Mouse (Mus musculus) regulatory T cell (primary cell): ENCODE measurements around the gene Agfg1.

ENCODE experiments used
- in situ Hi-C: fragments of 300-600 bp; cut with MboI, MseI; formaldehyde crosslinking; loops from one replicate; pipeline ENCODE4 v1.15.1; 2025; ENCODE audit warnings: high pct_unique_total_duplicates

Gene Agfg1

DNA sequence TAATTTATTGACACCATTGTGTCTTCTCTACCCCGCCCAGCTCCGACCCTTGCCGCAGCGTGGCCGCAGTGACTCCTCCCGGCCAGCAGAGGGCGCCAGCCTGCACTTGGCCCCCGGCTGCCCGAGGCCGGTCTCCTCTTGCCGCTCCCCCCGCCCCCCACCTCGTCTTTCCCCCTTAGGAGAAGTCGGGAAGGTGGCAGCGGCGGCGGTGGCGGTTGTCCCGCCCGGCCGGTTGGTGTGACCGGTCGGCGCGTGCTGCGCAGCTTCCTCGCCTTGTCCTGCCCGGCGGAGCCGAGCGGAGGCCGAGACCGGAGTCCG lies at the start of gene Agfg1:
Gene Agfg1 (plus strand): TSS at position 188 of the 318 bp plus-strand sequence.
- in situ Hi-C loops = no loop called here

DNA sequence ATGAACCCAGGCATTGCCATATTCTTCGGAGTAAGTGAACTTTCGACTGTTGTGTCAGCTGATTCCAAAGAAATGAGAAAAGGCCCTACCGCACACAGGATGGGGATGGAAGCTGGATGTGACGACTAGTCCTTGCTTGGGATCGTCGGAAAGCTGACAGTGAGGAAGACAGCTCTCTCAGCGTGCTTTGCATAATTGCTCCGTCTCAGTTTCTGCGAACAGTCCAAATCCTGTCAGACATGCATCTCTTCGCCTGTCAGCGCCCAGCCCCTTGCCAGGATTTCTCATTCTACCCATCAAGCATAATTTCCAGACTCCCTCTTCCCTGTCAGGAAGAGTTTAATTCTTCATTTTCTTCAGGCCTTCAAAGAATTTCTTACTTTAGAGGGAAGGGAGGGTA lies 48.2 kb upstream of the Agfg1 start:
- in situ Hi-C loops = loop anchor here (5.0 kb wide), 1 partner anchor 41 kb away; no protein-coding TSS in a partner anchor

DNA sequence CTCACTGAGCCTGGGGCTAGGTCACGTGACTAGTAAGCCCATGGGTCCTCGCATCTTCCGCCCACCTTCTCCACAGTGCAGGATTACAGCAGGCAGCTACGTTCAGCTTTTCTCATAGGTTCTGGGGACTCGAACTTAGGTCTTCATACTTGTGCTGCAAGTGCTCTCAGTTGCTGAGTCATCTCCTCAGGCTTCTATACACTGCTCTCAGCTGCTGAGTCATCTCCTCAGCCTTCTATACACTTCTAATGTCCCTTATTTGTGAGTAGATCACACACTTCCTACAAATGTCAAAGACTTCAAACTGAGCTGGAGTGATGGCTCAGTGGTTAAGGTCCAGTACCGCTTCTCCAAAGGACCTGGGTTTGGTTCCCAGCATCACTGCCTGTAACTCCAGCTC lies 47.0 kb upstream of the Agfg1 start:
- in situ Hi-C loops = loop anchor here (5.0 kb wide), 1 partner anchor 40 kb away; no protein-coding TSS in a partner anchor

DNA sequence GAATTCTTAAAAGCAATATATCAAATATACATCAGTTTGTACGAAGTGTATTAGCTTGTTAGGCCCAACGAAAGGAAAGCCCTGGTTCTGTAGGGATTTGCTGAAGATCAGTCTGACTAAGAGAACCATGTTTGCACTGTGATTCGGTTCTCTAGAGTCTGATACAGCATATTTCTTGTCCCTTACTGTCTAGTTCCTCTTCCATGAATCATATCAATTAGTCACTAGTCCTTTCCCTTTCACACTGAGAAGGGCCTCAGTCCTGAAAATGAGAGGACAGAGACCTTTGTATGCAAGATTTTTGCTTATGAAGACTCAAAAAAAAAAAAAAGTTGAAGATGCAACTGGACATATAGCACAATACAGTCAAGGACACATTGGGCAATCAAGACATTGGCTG lies 46.2 kb upstream of the Agfg1 start:
- in situ Hi-C loops = loop anchor here (5.0 kb wide), 1 partner anchor 39 kb away; no protein-coding TSS in a partner anchor

DNA sequence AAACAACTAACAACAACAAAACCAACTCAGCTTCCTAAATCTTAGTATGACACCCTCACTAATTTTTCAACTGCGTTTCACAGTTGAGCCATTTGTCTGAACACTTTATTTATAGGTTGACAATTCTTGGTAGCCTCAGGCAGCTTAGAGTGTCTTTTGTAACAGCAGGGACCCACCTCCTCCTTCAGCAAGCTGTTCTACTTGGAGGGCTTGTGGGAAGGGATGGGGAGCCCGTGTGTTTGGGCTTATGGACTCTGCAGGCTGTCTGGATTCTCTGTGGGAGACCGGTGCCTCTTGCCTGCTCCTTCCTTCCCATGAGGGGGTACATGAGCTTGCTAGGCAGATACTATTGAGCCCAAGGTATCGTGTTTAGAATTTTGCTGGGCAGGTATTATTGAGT lies 45.3 kb upstream of the Agfg1 start:
- in situ Hi-C loops = loop anchor here (5.0 kb wide), 1 partner anchor 38 kb away; no protein-coding TSS in a partner anchor

DNA sequence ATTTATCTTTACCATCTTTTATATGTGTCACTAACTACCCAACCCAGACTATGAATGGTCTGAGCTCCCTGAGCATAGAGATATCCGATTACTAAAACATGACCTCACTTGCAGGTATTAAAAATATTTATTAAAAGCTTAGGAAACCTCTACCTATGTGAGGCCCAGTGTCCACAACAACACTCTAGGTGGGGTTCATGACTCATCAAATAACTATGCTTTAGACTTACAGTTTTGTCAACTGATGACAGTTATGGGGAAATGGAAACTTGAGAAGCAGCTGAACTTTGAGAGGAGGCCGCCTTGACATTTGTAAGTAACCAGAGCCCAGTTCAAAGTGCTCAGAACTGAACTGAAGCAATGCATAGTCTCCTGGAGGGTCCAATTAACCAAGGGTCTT lies 44.1 kb upstream of the Agfg1 start:
- in situ Hi-C loops = no loop called here

DNA sequence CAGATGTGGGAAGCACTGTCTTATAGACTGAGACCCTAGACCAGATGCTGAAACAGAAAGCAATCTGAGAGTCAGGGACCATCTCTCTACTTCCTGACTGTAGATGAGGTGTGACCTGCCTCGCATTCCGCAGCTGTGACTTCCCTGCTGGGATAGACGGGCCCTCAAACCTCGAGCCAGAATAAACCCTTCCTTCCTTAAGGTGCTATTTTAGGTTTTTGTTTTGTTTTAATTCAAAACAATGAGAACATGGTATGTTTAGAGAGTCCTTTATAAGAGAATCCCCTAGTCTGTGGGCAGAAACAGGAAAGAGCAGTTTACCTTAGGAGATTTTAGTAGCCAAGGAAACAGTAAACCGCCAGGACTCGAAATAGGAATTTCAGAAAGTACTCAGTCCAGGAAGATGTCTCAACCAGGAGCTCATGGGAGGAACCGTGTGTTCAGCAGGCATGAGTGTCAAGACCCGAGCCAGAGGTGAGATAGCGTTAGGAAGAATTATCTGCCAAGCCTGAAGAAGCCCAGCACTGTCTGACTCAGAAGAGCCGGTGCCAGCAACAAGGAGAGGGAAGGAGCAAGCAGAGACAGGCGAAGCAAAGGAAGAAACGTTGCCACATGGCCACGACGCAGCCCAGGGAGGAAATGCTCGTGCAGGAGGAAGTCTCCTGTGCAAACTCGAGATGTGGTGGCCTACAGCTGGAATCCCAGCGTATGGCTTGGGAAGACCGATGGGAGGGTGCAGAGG lies 43.4 kb upstream of the Agfg1 start:
- in situ Hi-C loops = no loop called here

DNA sequence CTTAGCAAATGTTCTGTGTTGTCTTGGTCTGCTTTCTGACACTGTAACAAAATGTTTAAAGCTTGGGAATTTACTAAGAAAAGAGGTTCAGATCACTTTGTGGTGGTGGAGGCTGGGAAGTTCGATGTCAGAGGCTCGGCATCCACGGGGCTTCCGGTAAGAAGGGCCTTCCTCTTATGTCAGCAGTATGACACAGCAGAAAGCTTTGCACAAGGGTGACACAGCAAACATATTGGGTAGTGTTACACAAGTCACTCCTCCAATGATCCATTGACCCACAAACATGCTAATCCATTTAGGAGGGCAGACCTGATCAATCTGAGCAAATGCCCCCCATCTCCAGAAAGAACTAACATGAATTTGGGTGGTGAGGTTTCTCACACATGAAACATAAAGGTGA lies 42.2 kb upstream of the Agfg1 start:
- in situ Hi-C loops = no loop called here

DNA sequence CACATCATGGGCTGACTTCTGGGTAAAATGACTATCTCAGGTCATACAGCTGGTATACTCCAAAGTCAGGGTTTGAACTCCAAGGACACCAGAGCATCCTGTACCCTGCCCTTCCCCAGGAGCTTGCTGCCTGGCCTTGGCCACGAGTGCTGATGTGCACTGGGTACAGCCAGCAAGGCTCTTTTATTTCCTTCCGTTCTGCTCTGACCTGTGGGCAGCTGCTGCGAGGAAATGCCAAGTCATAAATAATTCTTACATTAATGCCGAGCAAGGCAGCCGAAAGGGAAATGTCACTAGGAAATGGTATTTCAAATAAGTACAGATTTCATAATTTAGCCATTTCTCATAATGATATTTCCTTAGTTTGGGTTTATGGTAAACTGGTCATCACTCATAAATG lies 41.0 kb upstream of the Agfg1 start:
- in situ Hi-C loops = no loop called here

DNA sequence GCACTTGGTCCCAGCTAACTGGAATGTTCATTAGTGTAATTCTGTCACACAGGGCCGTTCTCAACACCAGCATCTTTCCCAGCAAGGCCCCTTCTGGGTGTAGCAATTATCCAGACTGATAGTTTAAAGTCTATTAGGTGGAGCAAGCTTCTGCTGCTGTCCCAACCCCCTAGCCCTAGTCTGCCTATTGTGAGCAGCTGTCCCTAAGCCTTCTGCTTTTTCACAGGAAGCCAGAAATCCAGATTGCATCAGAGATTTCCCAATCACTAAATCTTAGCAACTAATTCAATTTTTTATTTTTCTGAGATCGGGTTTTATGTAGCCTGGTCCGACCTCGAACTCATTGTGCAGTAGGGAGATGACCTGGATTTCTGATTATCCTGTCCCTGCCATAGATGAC lies 40.4 kb upstream of the Agfg1 start:
- in situ Hi-C loops = no loop called here

DNA sequence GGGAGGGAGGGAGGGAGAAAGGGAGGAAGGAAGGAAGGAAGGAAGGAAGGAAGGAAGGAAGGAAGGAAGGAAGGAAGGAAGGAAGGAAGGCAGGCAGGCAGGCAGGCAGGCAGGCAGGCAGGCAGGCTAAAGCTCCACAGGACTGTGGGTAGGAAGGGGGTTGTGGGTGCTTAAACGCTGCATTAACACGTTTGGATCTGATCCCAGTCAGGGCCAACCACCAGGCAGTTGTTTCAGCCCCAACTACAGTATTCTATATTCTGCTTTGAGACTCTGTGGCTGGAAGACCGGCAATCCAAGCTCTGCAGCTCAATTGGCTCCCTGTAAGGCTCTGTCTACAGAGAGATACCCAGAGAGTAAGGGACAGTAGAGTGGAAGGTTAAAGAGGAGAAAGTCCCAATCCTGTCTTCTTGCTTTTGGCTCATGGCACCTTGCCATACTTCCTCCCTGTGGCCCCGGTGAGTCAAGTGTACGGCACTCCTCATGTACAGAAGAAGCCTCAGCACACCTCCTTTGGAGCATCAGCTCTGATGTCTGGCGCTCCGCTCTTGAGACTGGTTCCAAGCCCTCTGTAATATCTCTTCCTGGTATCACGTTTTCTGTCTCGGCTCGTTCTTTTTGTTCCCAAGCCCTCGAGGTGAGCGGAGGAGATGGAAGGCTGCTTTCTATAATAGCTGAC lies 38.0 kb upstream of the Agfg1 start:
- in situ Hi-C loops = no loop called here

DNA sequence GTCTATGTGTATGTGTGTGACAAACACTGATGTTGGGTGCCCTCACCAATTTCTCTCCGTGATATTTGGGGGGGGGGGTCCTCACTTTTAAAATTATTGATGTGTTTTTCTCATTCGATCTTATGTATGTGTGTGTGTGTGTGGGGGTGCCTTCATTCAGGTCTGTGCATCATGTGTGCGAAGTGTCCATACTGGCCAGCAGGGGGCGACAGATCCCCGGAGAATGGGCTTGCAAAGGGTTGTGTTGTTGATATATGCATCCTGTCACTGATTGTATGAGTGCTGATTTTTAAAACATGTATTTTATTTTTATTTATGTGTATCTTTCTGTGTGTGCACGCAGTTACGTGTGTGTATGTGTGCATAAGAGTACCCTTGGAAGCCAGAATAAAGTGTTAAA lies 35.7 kb upstream of the Agfg1 start:
- in situ Hi-C loops = no loop called here

DNA sequence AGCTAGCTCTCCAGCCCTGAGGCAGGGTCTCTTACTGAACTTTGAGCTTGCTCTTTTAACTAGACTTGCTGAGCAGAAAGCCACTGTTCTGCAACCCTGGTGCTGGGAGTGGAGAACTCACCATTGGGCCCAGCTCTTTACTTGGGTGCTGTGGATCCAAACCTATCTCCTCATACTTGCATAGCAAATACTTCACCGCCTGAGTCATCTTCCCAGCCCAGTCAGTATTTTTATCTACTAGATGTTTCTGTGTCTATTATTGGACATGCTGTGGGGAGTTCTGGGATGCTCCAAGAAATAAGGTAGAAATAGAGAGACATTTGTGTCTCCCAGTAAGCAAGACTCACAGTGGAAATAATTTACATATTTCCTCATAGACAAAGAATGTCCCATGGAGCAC lies 35.2 kb upstream of the Agfg1 start:
- in situ Hi-C loops = no loop called here

DNA sequence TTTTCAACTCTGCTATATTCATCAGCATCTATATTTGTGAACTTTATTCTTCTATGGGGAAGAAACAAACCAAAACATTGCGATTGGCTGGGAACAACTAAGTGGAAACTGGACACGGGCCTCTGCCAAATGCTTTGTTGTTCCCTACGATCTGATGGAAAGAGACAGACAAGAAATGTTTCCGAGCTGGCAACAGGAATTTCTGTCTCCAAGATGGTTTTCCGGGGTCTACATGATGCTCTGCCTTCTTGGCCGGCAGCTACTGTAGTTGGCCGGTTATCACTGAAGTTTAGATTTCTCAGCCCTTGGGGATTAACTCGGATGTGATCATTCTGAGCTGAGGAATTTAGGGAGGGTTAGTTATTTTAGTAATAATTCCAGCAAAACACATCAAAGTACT lies 32.9 kb upstream of the Agfg1 start:
- in situ Hi-C loops = no loop called here

DNA sequence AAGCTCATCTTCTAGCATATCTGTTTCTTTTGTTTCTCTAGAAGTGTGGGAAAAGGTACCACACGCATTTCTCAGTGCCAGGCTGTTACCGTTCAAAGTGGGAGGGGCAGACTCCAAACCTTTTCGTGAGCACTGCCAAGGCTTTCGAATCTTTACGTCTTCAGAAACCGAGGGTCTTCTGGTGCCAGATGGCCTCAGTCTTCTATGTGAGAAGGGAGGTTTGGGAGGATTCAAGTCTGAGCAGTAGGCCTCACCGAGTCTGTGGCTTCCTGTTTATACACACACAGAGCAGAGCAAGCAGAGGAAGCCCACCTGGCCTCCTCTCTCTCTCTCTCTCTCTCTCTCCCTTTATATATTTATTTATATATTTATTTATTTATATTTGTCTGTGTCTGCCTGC lies 32.1 kb upstream of the Agfg1 start:
- in situ Hi-C loops = no loop called here

DNA sequence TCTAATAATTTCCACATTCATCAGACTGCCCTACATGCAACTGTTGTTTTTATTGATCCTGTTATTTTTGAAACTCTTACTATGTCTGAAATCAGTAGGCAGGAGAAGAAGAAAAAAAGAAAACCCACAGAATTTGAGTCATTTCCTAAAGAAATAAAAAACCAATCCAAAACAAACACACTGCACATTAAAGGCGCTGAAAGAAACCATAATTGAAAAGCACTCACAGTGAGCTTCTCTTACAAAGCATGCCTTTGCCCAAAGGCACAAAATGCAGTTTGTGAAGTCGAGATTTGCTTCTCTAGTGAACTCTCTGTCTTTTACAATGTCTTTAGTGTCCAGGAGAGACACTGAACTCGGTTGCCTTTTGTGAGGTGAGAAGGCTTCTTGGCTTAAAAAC lies 30.7 kb upstream of the Agfg1 start:
- in situ Hi-C loops = no loop called here

DNA sequence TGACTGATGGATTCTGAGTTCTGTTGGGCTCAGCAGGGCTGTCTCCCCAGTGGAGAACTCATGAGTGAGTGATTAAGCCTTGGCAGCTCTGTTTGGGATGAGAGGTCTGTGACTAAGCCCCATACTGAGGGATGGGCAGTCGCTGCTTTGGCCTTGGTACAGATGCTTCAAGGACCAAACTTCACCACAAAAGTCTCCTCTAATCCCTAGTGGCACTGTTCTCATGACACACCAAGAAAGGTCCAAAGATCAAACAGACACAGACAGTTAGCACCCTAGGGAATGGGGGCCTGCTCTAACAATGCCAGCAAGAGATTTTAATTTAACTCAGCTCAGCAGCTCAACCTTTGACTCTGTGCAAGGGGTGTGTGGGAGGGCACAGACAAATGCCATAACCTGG lies 27.5 kb upstream of the Agfg1 start:
- in situ Hi-C loops = no loop called here

DNA sequence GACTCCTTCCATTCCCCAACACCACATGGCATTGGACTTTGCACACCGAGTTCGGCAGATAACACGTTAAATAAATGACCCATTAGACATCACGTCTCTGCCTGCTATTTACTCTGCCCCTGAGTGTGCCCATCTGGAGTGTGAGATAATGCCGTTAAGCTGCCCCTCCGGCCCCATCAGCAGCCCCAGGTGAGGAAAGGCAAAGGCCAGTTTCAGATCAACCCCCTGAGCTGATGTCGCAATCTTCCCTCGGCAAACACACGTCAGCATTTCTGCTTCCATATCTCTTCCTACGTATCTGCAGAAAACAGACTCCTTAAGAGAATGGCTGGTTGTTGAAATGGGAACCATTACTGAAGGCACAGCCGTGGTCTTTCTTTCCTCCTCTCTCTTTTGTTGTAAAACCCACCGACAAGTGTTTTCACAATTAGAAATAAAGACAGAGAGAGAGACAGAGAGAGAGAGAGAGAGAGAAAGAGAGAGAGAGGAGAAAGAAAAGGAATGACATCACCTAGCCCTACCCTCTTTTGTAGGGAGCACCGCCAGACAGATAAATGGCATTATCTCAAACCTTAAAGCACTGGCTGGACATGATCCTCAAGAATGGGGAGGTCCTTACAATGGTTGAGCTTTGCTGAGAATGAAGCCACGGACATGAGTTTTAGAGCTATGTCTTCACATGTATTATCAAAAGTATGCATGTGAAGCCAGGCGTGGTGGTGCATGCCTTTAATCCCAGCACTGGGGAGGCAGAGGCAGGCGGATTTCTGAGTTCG lies 23.2 kb upstream of the Agfg1 start:
- in situ Hi-C loops = no loop called here

DNA sequence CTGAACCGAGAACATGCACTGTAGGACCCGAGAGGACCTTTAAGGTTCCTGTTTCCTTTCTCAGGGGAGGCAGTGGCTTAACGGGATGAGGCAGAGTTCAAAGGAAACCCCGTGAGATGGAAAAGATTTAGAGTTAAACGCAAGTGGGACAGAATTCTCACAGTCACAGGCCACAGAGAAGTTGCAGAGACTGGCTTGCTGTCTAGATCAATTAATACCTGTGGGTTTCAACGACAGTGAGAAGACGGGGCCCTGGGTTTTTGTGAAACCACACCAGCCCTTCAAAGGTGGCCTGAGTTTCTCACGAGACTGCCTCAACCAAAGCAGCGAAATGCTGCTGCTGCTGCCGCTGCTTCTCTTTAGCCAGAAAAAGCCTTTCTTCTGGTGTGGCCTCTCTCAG lies 19.9 kb upstream of the Agfg1 start:
- in situ Hi-C loops = no loop called here

DNA sequence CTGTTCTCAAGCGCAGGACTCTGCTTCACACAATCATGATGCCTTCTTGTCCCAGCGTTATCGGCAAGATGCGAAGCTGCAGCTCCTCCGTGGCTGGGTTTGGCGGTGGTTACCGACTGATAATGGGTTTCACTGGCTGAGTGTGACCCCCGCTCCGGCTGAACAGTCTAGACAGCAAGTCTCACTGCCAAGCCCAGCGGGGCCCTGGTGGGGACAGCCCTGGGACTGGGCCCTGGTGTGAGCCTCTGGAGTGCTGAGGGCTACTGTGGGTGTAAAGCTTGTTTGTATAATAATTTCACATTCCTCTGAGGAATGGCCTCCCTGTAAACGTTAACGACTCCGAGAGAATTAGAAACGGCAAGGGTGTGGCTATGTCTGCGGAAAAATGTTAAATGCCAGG lies 19.1 kb upstream of the Agfg1 start:
- in situ Hi-C loops = no loop called here

DNA sequence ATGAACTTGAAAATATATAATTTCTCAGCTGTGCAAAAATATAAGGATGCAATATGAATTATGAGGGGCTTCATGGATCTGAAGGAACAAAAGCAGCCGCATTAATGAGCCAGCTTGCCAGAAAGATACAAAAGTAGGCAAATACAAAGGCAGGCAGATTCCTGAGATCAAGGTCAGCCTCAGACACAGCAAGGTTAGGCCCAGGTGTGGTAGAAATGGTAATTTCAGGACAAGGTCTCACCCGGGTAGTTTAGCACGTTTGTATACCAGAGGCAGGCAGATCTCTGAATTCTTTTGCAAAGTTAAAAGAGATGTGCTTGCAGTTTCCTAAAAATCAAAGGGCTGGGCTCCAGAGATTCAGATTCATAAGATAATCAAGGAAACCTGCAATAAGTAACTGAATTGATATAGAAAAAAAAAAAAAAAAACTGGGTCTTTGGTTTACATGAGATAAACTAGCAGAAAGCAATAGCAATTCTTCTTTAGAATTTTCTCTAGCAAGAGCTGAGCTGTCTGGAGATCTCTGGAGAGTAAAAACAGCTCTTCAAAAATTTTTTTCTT lies 18.6 kb upstream of the Agfg1 start:
- in situ Hi-C loops = no loop called here

DNA sequence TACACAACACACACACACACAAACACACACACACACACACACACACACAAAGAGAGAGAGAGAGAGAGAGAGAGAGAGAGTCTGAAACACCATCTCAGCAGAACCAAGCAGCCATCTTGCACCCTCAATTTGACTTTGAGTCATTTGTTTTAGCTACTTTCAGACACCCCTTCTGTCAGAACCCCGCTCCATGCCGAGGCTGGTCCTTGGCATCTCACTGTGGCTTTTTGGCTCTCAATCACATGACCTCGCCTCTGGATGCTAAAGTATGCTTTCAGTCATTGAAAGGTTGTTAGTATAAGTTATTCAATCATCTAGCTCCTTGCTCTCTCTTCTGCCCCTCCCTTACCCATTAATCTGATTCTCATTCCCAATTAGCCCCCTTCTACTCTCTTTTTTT lies 17.4 kb upstream of the Agfg1 start:
- in situ Hi-C loops = no loop called here
